Mouse (Mus musculus) bone marrow, adult 2 months (tissue): ENCODE results near the gene Gm30191. TPM values are rescaled to one million over a fixed set of nuclear protein-coding genes. Genes with fewer than 3 reads are reported as not detected.

Source experiments
- H3K27ac ChIP-seq: fragments of 200-500 bp; 2 replicates; pipeline ENCODE4 v1.5.1; 2012; ENCODE audit warnings: low read depth, mild to moderate bottlenecking, control low read depth, inconsistent platforms, low read length; ENCODE audit not compliant: control insufficient read depth, poor library complexity, insufficient read depth
- H3K4me1 ChIP-seq: fragments of 200-500 bp; 2 replicates; pipeline ENCODE4 v1.6.1; 2011; ENCODE audit warnings: low read length; ENCODE audit not compliant: control insufficient read depth, insufficient read depth
- H3K4me3 ChIP-seq: fragments of 200-500 bp; replicated peaks from 2 replicates; pipeline ENCODE3; 2011; ENCODE audit warnings: mild to moderate bottlenecking, low read depth, low read length, control low read depth; ENCODE audit not compliant: control insufficient read depth
- CTCF ChIP-seq: fragments of 200-500 bp; IDR thresholded peaks from 2 replicates; pipeline ENCODE4 v1.5.1; 2011; ENCODE audit warnings: low read length, control low read depth; ENCODE audit not compliant: control insufficient read depth, insufficient read depth
- POLR2A ChIP-seq: fragments of 200-500 bp; IDR thresholded peaks from 2 replicates; pipeline ENCODE4 v1.6.1; 2011; ENCODE audit warnings: low read depth, mild to moderate bottlenecking, control low read depth, low read length, borderline replicate concordance; ENCODE audit not compliant: control insufficient read depth
- WGBS: fragments of 180-500 bp; shearing (Covaris S2); methylation state at CpG from one replicate; pipeline ENCODE4 v1.1.7; 2018; 5-methylcytosine and 5-hydroxymethylcytosine counted together
- polyA plus RNA-seq: library from polyadenylated mRNA; stranded (reverse); fragments of >200 nt; gene quantifications from 2 replicates; pipeline ENCODE4 v1.2.4, GENCODE M21; 2011; ENCODE audit warnings: low replicate concordance; ENCODE audit not compliant: missing spikeins, insufficient read depth, insufficient read length

The Gm30191 gene
- not detected in 2 replicates for polyA plus RNA-seq

GRCm38 (mm10) chr4:134246719-134247258 is at the start of gene Gm30191:
Gene Gm30191, plus strand, starts transcription at chr4:134246935.
- peaks cover 3% of the 10 kb centered on the region; the same call in 1 of the 2 replicates for H3K4me1 ChIP-seq
- no peak within 1 kb of the TSS for H3K4me3 ChIP-seq
- TF ChIP-seq CTCF (no peak), POLR2A (no peak)
- WGBS: 82% methylated on average over 7 of the region's 7 CpGs
- no peak within 1 kb of the TSS for H3K27ac ChIP-seq

- WGBS: 66% methylated on average over 2 of the region's 2 CpGs
Measured at GRCm38 (mm10) chr4:134199371-134199770, 47.4 kb upstream of the Gm30191 start.

GRCm38 (mm10) chr4:134202904-134203303 is 43.8 kb upstream of the Gm30191 start, which contains the start of gene Gm7534:
Gene Gm7534, minus strand, starts transcription at chr4:134203004.
- no peak for TF ChIP-seq CTCF
- TF ChIP-seq POLR2A: no peak
- H3K4me3 ChIP-seq: no peak within 1 kb of the TSS
- WGBS: 85% methylated on average over 4 of the region's 4 CpGs
- no peak within 1 kb of the TSS for H3K27ac ChIP-seq
- no peaks in the 10 kb centered on the region for H3K4me1 ChIP-seq

More at GRCm38 (mm10) chr4:134199371-134199770, 47.4 kb upstream of the Gm30191 start:
- H3K4me1 ChIP-seq: no peaks in the 10 kb centered on the region
- no peak for TF ChIP-seq CTCF
- TF ChIP-seq POLR2A: no peak
- H3K27ac ChIP-seq: no peak overlapping the region
- no peak overlapping the region for H3K4me3 ChIP-seq

GRCm38 (mm10) chr4:134203340-134203896 is 43.3 kb upstream of the Gm30191 start:
- no peak for TF ChIP-seq POLR2A
- TF ChIP-seq CTCF: no peak
- Histone ChIP-seq H3K4me3 (no peak overlapping the region), H3K4me1 (no peaks in the 10 kb centered on the region), H3K27ac (no peak overlapping the region)
- whole genome bisulfite sequencing: 51% methylated on average over 17 of the region's 17 CpGs

GRCm38 (mm10) chr4:134206488-134207053 is 40.2 kb upstream of the Gm30191 start:
- H3K4me3 ChIP-seq: no peak overlapping the region
- no peaks in the 10 kb centered on the region for H3K4me1 ChIP-seq
- TF ChIP-seq POLR2A (no peak), CTCF (no peak)
- H3K27ac ChIP-seq: no peak overlapping the region
- WGBS: 48% methylated on average over 6 of the region's 6 CpGs

GRCm38 (mm10) chr4:134222793-134223600 is 23.7 kb upstream of the Gm30191 start:
- 69% methylated on average over 11 of the region's 11 CpGs for WGBS
- no peak overlapping the region for H3K4me3 ChIP-seq
- no peak overlapping the region for H3K27ac ChIP-seq
- no peaks in the 10 kb centered on the region for H3K4me1 ChIP-seq
- TF ChIP-seq POLR2A: no peak
- TF ChIP-seq CTCF: no peak

- 75% methylated on average over 8 of the region's 8 CpGs for WGBS
Measured at GRCm38 (mm10) chr4:134227194-134227593, 19.5 kb upstream of the Gm30191 start, which contains the start of gene Catsper4. Gene Catsper4, minus strand, starts transcription at chr4:134227383.

GRCm38 (mm10) chr4:134230431-134230830 is 16.3 kb upstream of the Gm30191 start:
- Histone ChIP-seq H3K4me3 (no peak overlapping the region), H3K4me1 (no peaks in the 10 kb centered on the region), H3K27ac (no peak overlapping the region)
- no peak for TF ChIP-seq POLR2A
- no peak for TF ChIP-seq CTCF
- WGBS: 61% methylated on average over 8 of the region's 8 CpGs

More at GRCm38 (mm10) chr4:134227194-134227593, 19.5 kb upstream of the Gm30191 start, which contains the start of gene Catsper4:
- no peak within 1 kb of the TSS for H3K27ac ChIP-seq
- no peaks in the 10 kb centered on the region for H3K4me1 ChIP-seq
- 0 out of 2 replicates have a peak, but pooled peaks have one; percentile 5 for TF ChIP-seq CTCF
- TF ChIP-seq POLR2A: no peak
- no peak within 1 kb of the TSS for H3K4me3 ChIP-seq
